In the genomic region with DNA sequence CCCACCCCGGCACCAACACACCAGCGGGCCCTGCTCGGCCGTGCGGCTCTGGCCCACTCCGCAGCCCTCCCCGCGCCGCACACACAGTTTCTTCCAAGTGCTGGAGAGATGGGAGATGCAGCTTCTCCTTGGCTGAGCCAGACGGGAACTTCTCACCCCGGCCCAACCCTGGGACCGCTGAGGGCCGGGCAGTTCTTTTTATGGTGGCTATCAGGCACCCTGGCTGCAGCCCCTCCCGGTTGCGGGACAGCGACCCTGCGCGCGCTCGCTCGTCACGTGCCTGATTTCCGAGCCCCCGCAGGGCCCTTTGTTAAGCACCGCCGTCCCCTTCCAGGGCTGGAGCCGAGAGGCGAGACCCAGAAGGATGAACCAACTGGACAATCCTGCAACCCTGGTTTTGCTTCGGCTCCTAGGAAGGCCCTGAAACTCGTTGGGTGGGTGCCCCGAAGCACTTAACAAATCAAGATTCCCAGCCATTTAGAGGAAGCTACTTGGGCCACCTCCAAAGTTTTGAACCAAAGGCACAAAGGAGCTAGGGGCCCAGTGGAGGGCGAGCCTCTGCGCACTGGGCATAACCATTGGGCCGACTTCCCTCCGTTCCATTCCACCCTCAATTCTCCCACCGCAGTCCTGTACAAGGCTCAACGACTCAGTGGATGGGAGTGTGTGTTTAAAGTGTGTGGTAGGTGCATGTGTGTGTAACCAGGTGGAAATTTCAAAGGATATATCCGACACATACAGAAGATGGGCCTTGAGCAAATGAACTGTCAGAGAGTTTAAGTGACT, we compare ENCODE assay signal across 9 mouse cellular contexts. TPM values are rescaled to one million over a fixed set of nuclear protein-coding genes. Genes with fewer than 3 reads are reported as not detected.
DNase-seq lines count a peak whose midpoint lies in the region; ATAC-seq lines count a peak whose summit lies in the region.
"Had no signal": no experiment of that assay in that cellular context is flagged by ENCODE, and none has a peak within 500 bp of the region (broad histone marks: within the 10 kb centered on the region; RNA-seq: fewer than 3 reads in every experiment).

No protein-coding gene starts in this region.

- peaks cover 2 to 13% of the 10 kb centered on the region in 2 experiments; a peak in 3 of 4 replicates for H3K4me1 ChIP-seq in heart, embryonic 14.5 days (ENCODE audit: control insufficient read depth in 2 of 2, insufficient read depth in 2 of 2, low read length in 2 of 2)
- H3K4me1 ChIP-seq in forebrain, embryonic 12.5 days, result peaks cover 43% of the 10 kb centered on the region
- H3K4me1 ChIP-seq in midbrain, embryonic 10.5 days, result peaks cover 60% of the 10 kb centered on the region

- H3K27ac ChIP-seq in heart, embryonic 14.5 days (replicated peaks in 1 of 2; ENCODE audit: control insufficient read depth in 1 of 2, insufficient read depth in 1 of 2, low read depth in 2 of 2, low read length in 2 of 2), result no peak overlapping the region
- peak overlapping the region; percentile 98 for H3K27ac ChIP-seq in forebrain, embryonic 12.5 days
- H3K27ac ChIP-seq in midbrain, embryonic 10.5 days (replicated peaks), result peak overlapping the region; percentile 93

- peak overlapping the region; percentile 60 for H3K4me2 ChIP-seq in heart, embryonic 14.5 days (ENCODE audit: low read length)
- peak overlapping the region; percentile 61 for H3K4me2 ChIP-seq in forebrain, embryonic 12.5 days

- no peak for ATAC-seq in heart, embryonic 14.5 days (ENCODE audit: insufficient number of reproducible peaks, insufficient read depth, low FRiP score, low read depth)
- ATAC-seq in forebrain, embryonic 12.5 days (ENCODE audit: low FRiP score), result peak; percentile 66
- no peak for ATAC-seq in monocyte, adult 5-6 weeks (replicated peaks; ENCODE audit: insufficient number of reproducible peaks, low FRiP score, low TSS enrichment, poor library complexity, severe bottlenecking)

- H3K27me3 ChIP-seq in heart, embryonic 14.5 days (ENCODE audit: control insufficient read depth, insufficient read depth, low read length), result peaks cover 96% of the 10 kb centered on the region
- peaks cover 57% of the 10 kb centered on the region for H3K27me3 ChIP-seq in forebrain, embryonic 12.5 days
- peaks cover 100% of the 10 kb centered on the region for H3K27me3 ChIP-seq in midbrain, embryonic 10.5 days (ENCODE audit: low read depth, poor library complexity, severe bottlenecking)

- H3K4me3 ChIP-seq in heart, embryonic 14.5 days (ENCODE audit: control insufficient read depth in 1 of 2, insufficient read depth in 1 of 2, low read depth in 1 of 2, low read length in 2 of 2), result peak overlapping the region; percentile 11 to 34
- peak overlapping the region; percentile 47 for H3K4me3 ChIP-seq in forebrain, embryonic 12.5 days (replicated peaks)
- H3K4me3 ChIP-seq in midbrain, embryonic 10.5 days, result peak overlapping the region; percentile 56
- H3K4me3 ChIP-seq: erythroblast, embryonic 14.5 days had no signal

- H3K36me3 ChIP-seq in heart, embryonic 14.5 days (ENCODE audit: control insufficient read depth, insufficient read depth, low read length), result no peaks in the 10 kb centered on the region
- no peaks in the 10 kb centered on the region for H3K36me3 ChIP-seq in forebrain, embryonic 12.5 days (replicated peaks)
- H3K36me3 ChIP-seq in midbrain, embryonic 10.5 days, result no peaks in the 10 kb centered on the region

- no peaks in the 10 kb centered on the region for H3K9me3 ChIP-seq in heart, embryonic 14.5 days (ENCODE audit: control insufficient read depth, low read length)
- H3K9me3 ChIP-seq in forebrain, embryonic 12.5 days, result no peaks in the 10 kb centered on the region
- no peaks in the 10 kb centered on the region for H3K9me3 ChIP-seq in midbrain, embryonic 10.5 days (replicated peaks)

- H3K9ac ChIP-seq in heart, embryonic 14.5 days (ENCODE audit: low read length), result peak overlapping the region; percentile 55; the same call in 1 of the 2 replicates
- peak overlapping the region; percentile 77 for H3K9ac ChIP-seq in forebrain, embryonic 12.5 days

- WGBS in heart, embryonic 14.5 days, result 4% methylated on average over 38 of the region's 38 CpGs
- WGBS in forebrain, embryonic 12.5 days, result under 1% methylated on average over 38 of the region's 38 CpGs
- 1% methylated on average over 38 of the region's 38 CpGs for WGBS in midbrain, embryonic 10.5 days

- intact Hi-C loops in heart, postnatal 10 days (cut with DNase I), result loop anchor here (2.0 to 10.0 kb wide), 2 partner anchors 19 to 1335 kb away; partner anchors contain the start of gene Nr2f1

- no peak for DNase-seq in heart, postnatal 10 days
- peak; percentile 42 for DNase-seq in R1 (ENCODE audit: low read depth, low spot score)
- DNase-seq in midbrain, embryonic 10.5 days (ENCODE audit: low spot score), result peak; percentile 86
- no peak for DNase-seq in thymus, postnatal 10 days (ENCODE audit: low spot score in 2 of 2)
- no peak for DNase-seq in left cerebral cortex, adult 18-20 months (ENCODE audit: low spot score in 2 of 2)

RNA-seq across cellular contexts. Expression of gene Nr2f1, which starts 20.1 kb away (rescaled TPM):
- polyA plus RNA-seq in heart, embryonic 14.5 days (2014; fragmentation: Nextera tagmentation; extraction: Ambion mirVana), result 5.6 and 8.3 TPM in 2 replicates
- total RNA-seq in heart, postnatal 10 days (2021), result 1 to 10 TPM; 6.2 to 6.7 TPM
- polyA plus RNA-seq in forebrain, embryonic 12.5 days (2016; fragmentation: Nextera tagmentation; extraction: Ambion mirVana), result 86.3 and 113 TPM in 2 replicates
- polyA plus RNA-seq in midbrain, embryonic 10.5 days (2016; fragmentation: Nextera tagmentation; extraction: Ambion mirVana), result 53.1 and 57.4 TPM in 2 replicates
- not detected in 3 replicates for total RNA-seq in monocyte, adult 5-6 weeks (2017)
- 100 to 1,000 TPM; 113 to 124 TPM for total RNA-seq in left cerebral cortex, adult 18-20 months (2021)
- polyA plus RNA-seq: erythroblast, embryonic 14.5 days had no signal

Comparison
In these comparisons a context has a peak if more than half of its experiments do, and no peak if none do; other contexts are left out.
1. H3K27ac ChIP-seq: peak in forebrain, embryonic 12.5 days (single experiment) and midbrain, embryonic 10.5 days (single experiment); none in heart, embryonic 14.5 days (0 of 2).
2. DNase-seq: peak in R1 (single experiment) and midbrain, embryonic 10.5 days (single experiment); none in heart, postnatal 10 days (0 of 2), thymus, postnatal 10 days (0 of 2) and left cerebral cortex, adult 18-20 months (0 of 2).
3. RNA of gene Nr2f1, which starts 20.1 kb away (total RNA-seq): 113 to 124 TPM in left cerebral cortex, adult 18-20 months; 6.2 to 6.7 TPM in heart, postnatal 10 days and not detected in monocyte, adult 5-6 weeks; every median in the first group is over 10 times any median in the second.
4. Peak in every context shown above with its lines, with median percentiles within 50 percentile points of each other: H3K4me3 ChIP-seq.